Mouse (Mus musculus): ENCODE data around the gene Kdm4a. TPM values are rescaled to one million over a fixed set of nuclear protein-coding genes. Genes with fewer than 3 reads are reported as not detected.

The Kdm4a gene
- polyA plus RNA-seq, 1 experiment from 2014 or later, result 24.7 TPM

DNA sequence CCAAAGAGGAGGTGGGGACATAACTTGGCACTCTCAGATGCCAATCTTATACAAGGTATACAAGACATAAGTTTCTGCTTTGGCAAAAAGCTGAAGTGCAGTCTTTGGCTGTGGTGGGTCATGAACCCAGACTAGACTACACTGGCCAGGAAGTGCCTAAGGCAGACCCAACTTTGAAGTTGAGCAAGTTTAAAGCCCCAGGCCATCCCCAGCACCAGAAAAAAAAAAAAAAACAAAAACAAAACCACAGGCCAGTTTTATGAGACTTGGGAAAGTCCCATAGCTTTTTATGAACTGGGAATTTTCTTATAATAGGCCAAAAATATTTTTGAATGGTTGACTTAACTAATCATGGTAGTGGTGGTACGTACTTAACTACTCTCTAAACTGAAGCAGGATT is 44.4 kb downstream of the Kdm4a start:
- H3K36me3 ChIP-seq, result peaks cover 20% of the 10 kb centered on the region
- H3K9me3 ChIP-seq, result no peaks in the 10 kb centered on the region
- H3K4me2 ChIP-seq (replicated peaks), result peak overlapping the region; percentile 91
- peak overlapping the region; percentile 94 for H3K4me3 ChIP-seq (replicated peaks)
- peak overlapping the region; percentile 57; the same call in 1 of the 2 replicates for H3K27ac ChIP-seq
- WGBS, result 90% methylated on average over 1 of the region's 1 CpGs
- no peak for ATAC-seq
- no peaks in the 10 kb centered on the region for H3K27me3 ChIP-seq (replicated peaks)
- H3K4me1 ChIP-seq (replicated peaks), result peaks cover 11% of the 10 kb centered on the region
- peak overlapping the region; percentile 93; the same call in 1 of the 2 replicates for H3K9ac ChIP-seq

DNA sequence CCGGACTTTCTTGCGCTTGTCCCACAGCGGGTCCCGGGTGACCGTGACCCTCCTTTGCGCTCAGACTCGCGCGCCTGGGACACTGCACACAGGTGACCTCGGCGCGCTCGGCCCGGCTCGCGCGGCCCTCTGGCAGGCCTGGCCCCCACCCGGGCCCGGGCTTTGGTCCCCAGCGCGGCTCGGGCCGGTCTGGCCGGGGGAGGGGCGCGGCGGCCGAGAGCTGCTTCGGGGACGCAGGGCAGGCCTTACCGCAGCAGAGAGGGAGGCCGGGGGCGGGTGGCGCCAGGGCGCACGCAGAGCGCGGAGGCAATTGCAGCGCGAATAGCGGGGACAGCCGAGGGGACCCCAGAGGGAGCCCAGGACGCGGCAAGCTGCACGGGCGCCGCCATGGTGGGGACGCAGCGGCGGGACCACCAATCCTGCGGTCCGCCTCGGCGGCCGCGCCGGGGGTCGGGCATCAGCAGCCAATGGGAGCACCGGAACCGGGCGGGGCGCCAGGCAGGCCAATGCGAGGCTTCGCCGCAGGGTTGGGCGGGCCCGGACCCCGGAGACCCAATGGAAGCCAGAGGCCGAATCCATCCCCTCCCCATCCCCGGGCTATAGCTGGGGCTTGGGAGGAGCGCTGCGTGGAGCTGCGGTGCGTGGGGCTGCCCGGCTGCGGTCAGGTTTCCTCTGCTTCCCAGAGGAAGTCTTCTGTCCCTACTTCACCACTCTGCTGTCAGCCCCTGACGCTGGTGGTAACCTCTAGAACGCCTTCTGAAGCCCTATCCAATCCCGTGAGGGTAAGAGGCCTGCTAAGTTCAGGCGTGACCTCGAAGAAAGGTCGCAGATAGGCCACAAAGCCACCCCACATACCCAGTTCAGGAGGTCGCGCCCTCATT is 45.1 kb downstream of the Kdm4a start, which contains the start of gene St3gal3:
TSS of gene St3gal3 (minus strand) at position 430 of the 881 bp plus-strand sequence.
- Histone ChIP-seq H3K4me1 (replicated peaks) (peaks cover 15% of the 10 kb centered on the region), H3K27ac (peak within 1 kb of the TSS; percentile 73), H3K36me3 (peaks cover 20% of the 10 kb centered on the region), H3K4me3 (replicated peaks) (peak within 1 kb of the TSS; percentile 94), H3K4me2 (replicated peaks) (peak within 1 kb of the TSS; percentile 91), H3K9ac (peak within 1 kb of the TSS; percentile 93), H3K9me3 (no peaks in the 10 kb centered on the region), H3K27me3 (replicated peaks) (no peaks in the 10 kb centered on the region)
- WGBS, result under 1% methylated on average over 84 of the region's 84 CpGs
- peak; percentile 99 for ATAC-seq

DNA sequence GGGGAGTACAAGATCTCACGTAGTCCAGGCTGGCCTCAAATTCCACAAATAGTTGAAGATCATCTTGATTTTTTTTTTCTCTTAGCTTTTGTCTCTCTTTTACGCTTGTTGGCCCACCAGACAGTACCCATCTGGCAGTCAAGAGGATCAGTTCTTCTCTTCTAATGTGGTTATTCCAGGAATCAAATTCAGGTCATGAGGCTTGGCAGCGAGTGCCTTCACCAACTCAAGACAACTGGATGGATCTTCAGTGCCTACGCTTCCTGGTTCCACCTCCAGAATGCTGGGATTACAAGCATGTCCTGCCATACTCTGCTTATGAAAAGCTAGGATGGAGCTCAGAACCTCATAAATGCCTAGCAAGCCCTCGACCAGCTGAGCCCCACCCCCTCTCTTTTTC is 48.5 kb downstream of the Kdm4a start:
- ATAC-seq, result no peak

DNA sequence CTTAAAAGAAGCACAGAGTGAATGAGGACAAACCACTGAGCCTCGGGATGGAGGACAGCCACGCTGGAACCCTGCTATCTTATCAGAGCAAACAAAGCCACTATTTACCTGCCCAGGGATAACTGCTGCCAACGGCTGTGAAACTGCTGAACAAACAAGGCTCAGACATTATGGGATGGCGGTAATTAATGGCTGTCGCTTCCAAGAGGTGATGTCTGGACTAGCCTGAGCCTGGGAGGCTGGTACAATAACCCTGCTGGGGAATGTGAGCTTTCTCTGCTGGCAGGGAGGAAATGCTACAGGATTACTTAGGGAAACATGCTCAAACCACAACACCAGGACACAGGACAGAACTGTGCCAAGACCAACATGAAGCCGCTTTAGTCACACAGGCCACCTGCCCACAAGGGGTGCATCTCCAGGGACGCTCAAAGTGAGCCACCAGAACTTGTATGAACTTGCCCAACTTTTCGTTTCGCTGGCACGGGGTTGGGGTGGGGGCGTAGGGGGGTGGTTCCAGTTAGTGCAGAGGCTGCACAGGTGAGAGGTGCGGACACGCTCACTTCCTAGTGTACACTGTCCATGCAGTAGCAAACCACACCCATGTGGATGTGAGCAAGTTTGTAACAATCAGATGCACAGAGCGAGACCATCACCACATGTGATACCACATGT is 56.7 kb downstream of the Kdm4a start:
- Histone ChIP-seq H3K36me3 (no peaks in the 10 kb centered on the region), H3K9ac (no peak overlapping the region), H3K27me3 (replicated peaks) (no peaks in the 10 kb centered on the region), H3K4me3 (replicated peaks) (no peak overlapping the region), H3K9me3 (no peaks in the 10 kb centered on the region), H3K4me1 (replicated peaks) (0 out of 2 replicates have a peak, but pooled peaks cover 11% of the 10 kb centered on the region), H3K27ac (peak overlapping the region; percentile 71), H3K4me2 (replicated peaks) (no peak overlapping the region; the same call in 1 of the 2 replicates)
- WGBS, result 64% methylated on average over 14 of the region's 14 CpGs
- ATAC-seq, result peak; percentile 76

More for the DNA sequence above, 48.5 kb downstream of the Kdm4a start:
- Histone ChIP-seq H3K36me3 (no peaks in the 10 kb centered on the region), H3K4me1 (replicated peaks) (peaks cover 15% of the 10 kb centered on the region), H3K4me3 (replicated peaks) (no peak overlapping the region), H3K27me3 (replicated peaks) (no peaks in the 10 kb centered on the region), H3K9me3 (no peaks in the 10 kb centered on the region), H3K4me2 (replicated peaks) (no peak overlapping the region), H3K9ac (no peak overlapping the region), H3K27ac (no peak overlapping the region)
- WGBS, result 87% methylated on average over 5 of the region's 5 CpGs

GRCm38 (mm10) chr4:118122078-118122477 is 57.8 kb downstream of the Kdm4a start:
- Histone ChIP-seq H3K36me3 (no peaks in the 10 kb centered on the region), H3K27me3 (replicated peaks) (no peaks in the 10 kb centered on the region), H3K4me2 (replicated peaks) (no peak overlapping the region), H3K27ac (no peak overlapping the region), H3K9ac (no peak overlapping the region), H3K9me3 (no peaks in the 10 kb centered on the region), H3K4me1 (replicated peaks) (peaks cover 11% of the 10 kb centered on the region; the same call in 1 of the 2 replicates), H3K4me3 (replicated peaks) (no peak overlapping the region)
- 70% methylated on average over 10 of the region's 10 CpGs for WGBS
- peak; percentile 32; the same call in 1 of the 2 replicates for ATAC-seq

GRCm38 (mm10) chr4:118117565-118117964 is 62.3 kb downstream of the Kdm4a start:
- Histone ChIP-seq H3K4me1 (replicated peaks) (peaks cover 5% of the 10 kb centered on the region; the same call in 1 of the 2 replicates), H3K9me3 (no peaks in the 10 kb centered on the region), H3K4me3 (replicated peaks) (no peak overlapping the region), H3K27ac (no peak overlapping the region), H3K4me2 (replicated peaks) (no peak overlapping the region), H3K27me3 (replicated peaks) (no peaks in the 10 kb centered on the region), H3K9ac (no peak overlapping the region), H3K36me3 (no peaks in the 10 kb centered on the region)
- 0 out of 2 replicates have a peak, but pooled peaks have one; percentile 36 for ATAC-seq
- 84% methylated on average over 10 of the region's 10 CpGs for WGBS

DNA sequence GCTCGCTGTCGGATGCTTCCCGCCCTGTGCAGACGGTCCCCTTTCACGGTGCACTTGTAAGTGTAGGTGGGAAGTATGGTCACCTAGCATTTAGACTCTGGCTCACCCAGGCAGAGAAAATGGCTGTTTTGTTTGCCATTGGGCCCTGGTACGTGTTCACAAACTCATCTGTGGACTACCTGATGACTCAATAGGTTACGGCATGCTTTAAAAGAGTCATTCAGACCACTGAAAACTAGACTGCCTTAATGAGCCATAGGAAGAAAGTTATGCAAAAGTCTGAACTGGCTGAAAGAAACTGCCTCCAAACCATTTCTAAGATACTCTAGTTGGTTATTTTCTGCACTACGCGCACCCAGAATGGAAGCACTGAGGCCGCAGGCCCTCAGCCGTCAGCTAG is 63.7 kb downstream of the Kdm4a start:
- H3K9me3 ChIP-seq, result no peaks in the 10 kb centered on the region
- H3K9ac ChIP-seq, result no peak overlapping the region
- 87% methylated on average over 11 of the region's 11 CpGs for whole genome bisulfite sequencing
- H3K4me2 ChIP-seq (replicated peaks), result no peak overlapping the region
- no peaks in the 10 kb centered on the region for H3K27me3 ChIP-seq (replicated peaks)
- no peaks in the 10 kb centered on the region; the same call in 1 of the 2 replicates for H3K4me1 ChIP-seq (replicated peaks)
- no peak overlapping the region for H3K27ac ChIP-seq
- H3K36me3 ChIP-seq, result no peaks in the 10 kb centered on the region
- H3K4me3 ChIP-seq (replicated peaks), result no peak overlapping the region
- ATAC-seq, result no peak

DNA sequence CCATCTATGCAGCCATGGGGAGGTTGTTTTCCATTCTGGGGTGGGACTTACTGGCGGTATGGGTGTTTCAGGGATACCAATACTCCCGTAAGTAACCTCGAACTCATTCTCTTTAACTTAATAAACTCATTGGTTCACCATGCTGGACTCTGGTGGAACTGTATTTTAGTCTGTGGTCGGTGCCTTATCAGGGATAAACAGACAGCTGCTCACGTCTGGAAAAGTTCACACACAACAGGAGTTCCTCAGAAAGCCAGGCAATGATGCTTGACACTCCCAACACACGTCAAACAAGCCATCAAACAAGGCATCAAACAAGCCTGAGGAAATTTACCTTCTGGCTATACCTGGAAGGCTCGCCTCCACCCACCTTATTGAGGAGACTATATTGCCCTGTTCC is 64.7 kb downstream of the Kdm4a start:
- 77% methylated on average over 7 of the region's 7 CpGs for WGBS
- no peak overlapping the region for H3K27ac ChIP-seq
- H3K9ac ChIP-seq, result no peak overlapping the region
- ATAC-seq, result no peak
- H3K27me3 ChIP-seq (replicated peaks), result no peaks in the 10 kb centered on the region
- H3K36me3 ChIP-seq, result no peaks in the 10 kb centered on the region
- H3K4me2 ChIP-seq (replicated peaks), result no peak overlapping the region
- no peaks in the 10 kb centered on the region for H3K9me3 ChIP-seq
- H3K4me1 ChIP-seq (replicated peaks), result no peaks in the 10 kb centered on the region; the same call in 1 of the 2 replicates
- H3K4me3 ChIP-seq (replicated peaks), result no peak overlapping the region

GRCm38 (mm10) chr4:118112601-118113000 is 67.2 kb downstream of the Kdm4a start:
- H3K4me2 ChIP-seq (replicated peaks), result no peak overlapping the region
- H3K9ac ChIP-seq, result no peak overlapping the region
- peaks cover 9% of the 10 kb centered on the region for H3K4me1 ChIP-seq (replicated peaks)
- H3K27me3 ChIP-seq (replicated peaks), result no peaks in the 10 kb centered on the region
- WGBS, result 57% methylated on average over 12 of the region's 12 CpGs
- H3K4me3 ChIP-seq (replicated peaks), result no peak overlapping the region
- H3K9me3 ChIP-seq, result no peaks in the 10 kb centered on the region
- H3K36me3 ChIP-seq, result 0 out of 2 replicates have a peak, but pooled peaks cover 4% of the 10 kb centered on the region
- no peak for ATAC-seq
- no peak overlapping the region for H3K27ac ChIP-seq

DNA sequence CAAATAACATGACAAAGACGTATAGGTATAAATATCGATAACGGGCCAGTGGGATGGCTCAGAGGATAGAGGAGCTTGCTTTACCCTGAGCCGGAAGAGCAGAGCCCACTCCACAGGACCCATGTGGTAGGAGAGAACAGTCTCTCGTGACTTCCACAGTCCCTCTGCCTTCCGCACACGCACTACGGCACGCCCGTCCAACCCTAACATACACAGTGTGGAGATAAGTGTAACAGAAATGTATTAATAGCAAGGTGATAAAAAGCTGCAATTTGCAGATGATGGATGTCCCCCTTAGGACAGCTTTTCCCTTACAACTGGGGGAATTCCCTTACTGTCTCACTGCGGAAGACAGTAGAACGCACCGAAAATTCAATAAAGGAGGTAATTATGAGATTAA is 70.2 kb downstream of the Kdm4a start:
- no peaks in the 10 kb centered on the region for H3K27me3 ChIP-seq (replicated peaks)
- H3K36me3 ChIP-seq, result peaks cover 4% of the 10 kb centered on the region; the same call in 1 of the 2 replicates
- H3K4me1 ChIP-seq (replicated peaks), result peaks cover 9% of the 10 kb centered on the region
- H3K4me2 ChIP-seq (replicated peaks), result no peak overlapping the region; the same call in 1 of the 2 replicates
- H3K27ac ChIP-seq, result no peak overlapping the region
- peak; percentile 57; the same call in 1 of the 2 replicates for ATAC-seq
- no peaks in the 10 kb centered on the region for H3K9me3 ChIP-seq
- 55% methylated on average over 13 of the region's 13 CpGs for WGBS
- H3K9ac ChIP-seq, result no peak overlapping the region
- no peak overlapping the region for H3K4me3 ChIP-seq (replicated peaks)

GRCm38 (mm10) chr4:118108779-118109178 is 71.1 kb downstream of the Kdm4a start:
- Histone ChIP-seq H3K4me3 (replicated peaks) (no peak overlapping the region), H3K4me1 (replicated peaks) (peaks cover 9% of the 10 kb centered on the region), H3K36me3 (peaks cover 4% of the 10 kb centered on the region; the same call in 1 of the 2 replicates), H3K27me3 (replicated peaks) (no peaks in the 10 kb centered on the region), H3K4me2 (replicated peaks) (peak overlapping the region; percentile 29), H3K27ac (no peak overlapping the region), H3K9ac (no peak overlapping the region), H3K9me3 (no peaks in the 10 kb centered on the region)
- WGBS, result 39% methylated on average over 7 of the region's 7 CpGs
- ATAC-seq, result peak; percentile 85
